Mouse (Mus musculus) lung, adult 2 months (tissue): Measurements from ENCODE around the gene Mapkbp1.

Experiments used
- CTCF ChIP-seq: fragments of 200-500 bp; IDR thresholded peaks from 2 replicates; pipeline ENCODE4 v1.5.1; 2011; ENCODE audit warnings: mild to moderate bottlenecking, low read length, control low read depth; ENCODE audit not compliant: insufficient read depth
- POLR2A ChIP-seq: fragments of 200-500 bp; IDR thresholded peaks from 2 replicates; pipeline ENCODE4 v1.6.1; 2011; ENCODE audit warnings: low read depth, mild to moderate bottlenecking, control low read depth, low read length, borderline replicate concordance; ENCODE audit errors: extremely low read depth

- TF ChIP-seq CTCF (no peak), POLR2A (no peak)
These were observed 51.8 kb downstream of the Mapkbp1 start for GRCm38 (mm10) chr2:120024337-120024736.
